Mouse (Mus musculus): ENCODE measurements around the gene Mtfr1l. TPM values are rescaled to one million over a fixed set of nuclear protein-coding genes. Genes with fewer than 3 reads are reported as not detected.

Mtfr1l gene
- polyA plus RNA-seq, 1 experiment from 2014 or later: 151 TPM

GRCm38 (mm10) chr4:134535787-134536151 is 582 bp upstream of the Mtfr1l start:
- peak overlapping the region; percentile 99 for H3K4me3 ChIP-seq
- no peaks in the 10 kb centered on the region for H3K9me3 ChIP-seq (replicated peaks)
- H3K4me1 ChIP-seq (replicated peaks): peaks cover 33% of the 10 kb centered on the region
- H3K27me3 ChIP-seq (replicated peaks): no peaks in the 10 kb centered on the region
- H3K36me3 ChIP-seq: peaks cover 40% of the 10 kb centered on the region
- 23% methylated on average over 8 of the region's 8 CpGs for WGBS
- peak overlapping the region; percentile 97; the same call in 1 of the 2 replicates for H3K27ac ChIP-seq (ENCODE audit: poor library complexity, severe bottlenecking)
- ATAC-seq (ENCODE audit: insufficient number of reproducible peaks, low FRiP score): no peak
- peak overlapping the region; percentile 95 for H3K4me2 ChIP-seq
- H3K9ac ChIP-seq: peak overlapping the region; percentile 58

GRCm38 (mm10) chr4:134534124-134534886 is 882 bp downstream of the Mtfr1l start:
- under 1% methylated on average over 57 of the region's 57 CpGs for WGBS
- ATAC-seq (ENCODE audit: insufficient number of reproducible peaks, low FRiP score): peak; percentile 36; the same call in 1 of the 2 replicates
- Histone ChIP-seq H3K27me3 (replicated peaks) (no peaks in the 10 kb centered on the region), H3K4me3 (peak overlapping the region; percentile 99), H3K4me2 (peak overlapping the region; percentile 95), H3K9me3 (replicated peaks) (no peaks in the 10 kb centered on the region), H3K9ac (peak overlapping the region; percentile 96), H3K4me1 (replicated peaks) (peaks cover 33% of the 10 kb centered on the region), H3K36me3 (peaks cover 40% of the 10 kb centered on the region), H3K27ac (ENCODE audit: poor library complexity, severe bottlenecking) (peak overlapping the region; percentile 97)

- 0 out of 2 replicates have a peak overlapping the region, but pooled peaks have one; percentile 97 for H3K27ac ChIP-seq (ENCODE audit: poor library complexity, severe bottlenecking)
- ATAC-seq (ENCODE audit: insufficient number of reproducible peaks, low FRiP score): no peak
- peak overlapping the region; percentile 99 for H3K4me3 ChIP-seq
- peaks cover 40% of the 10 kb centered on the region for H3K36me3 ChIP-seq
- no peaks in the 10 kb centered on the region for H3K9me3 ChIP-seq (replicated peaks)
- 83% methylated on average over 4 of the region's 4 CpGs for WGBS
- H3K27me3 ChIP-seq (replicated peaks): no peaks in the 10 kb centered on the region
- H3K4me1 ChIP-seq (replicated peaks): peaks cover 33% of the 10 kb centered on the region
- peak overlapping the region; percentile 95 for H3K4me2 ChIP-seq
- H3K9ac ChIP-seq: peak overlapping the region; percentile 96
Measured at GRCm38 (mm10) chr4:134533421-134533820, 1.8 kb downstream of the Mtfr1l start.

- no peak overlapping the region for H3K4me2 ChIP-seq
- H3K36me3 ChIP-seq: peaks cover 40% of the 10 kb centered on the region
- no peak overlapping the region for H3K27ac ChIP-seq (ENCODE audit: poor library complexity, severe bottlenecking)
- no peak overlapping the region for H3K4me3 ChIP-seq
- H3K9me3 ChIP-seq (replicated peaks): no peaks in the 10 kb centered on the region
- WGBS: 65% methylated on average over 4 of the region's 4 CpGs
- H3K27me3 ChIP-seq (replicated peaks): no peaks in the 10 kb centered on the region
- H3K4me1 ChIP-seq (replicated peaks): peaks cover 33% of the 10 kb centered on the region
- ATAC-seq (ENCODE audit: insufficient number of reproducible peaks, low FRiP score): no peak
- no peak overlapping the region for H3K9ac ChIP-seq
Measured at GRCm38 (mm10) chr4:134532928-134533327, 2.3 kb downstream of the Mtfr1l start.

GRCm38 (mm10) chr4:134526220-134526619 is 9.0 kb downstream of the Mtfr1l start:
- Histone ChIP-seq H3K4me1 (replicated peaks) (peaks cover under 1% of the 10 kb centered on the region; the same call in 1 of the 2 replicates), H3K36me3 (peaks cover 92% of the 10 kb centered on the region), H3K9me3 (replicated peaks) (no peaks in the 10 kb centered on the region), H3K4me3 (no peak overlapping the region), H3K27me3 (replicated peaks) (no peaks in the 10 kb centered on the region), H3K27ac (ENCODE audit: poor library complexity, severe bottlenecking) (no peak overlapping the region), H3K9ac (no peak overlapping the region), H3K4me2 (no peak overlapping the region)
- no peak for ATAC-seq (ENCODE audit: insufficient number of reproducible peaks, low FRiP score)
- 79% methylated on average over 5 of the region's 5 CpGs for WGBS

GRCm38 (mm10) chr4:134525806-134526205 is 9.4 kb downstream of the Mtfr1l start:
- H3K4me3 ChIP-seq: no peak overlapping the region
- no peaks in the 10 kb centered on the region for H3K4me1 ChIP-seq (replicated peaks)
- no peak for ATAC-seq (ENCODE audit: insufficient number of reproducible peaks, low FRiP score)
- no peak overlapping the region for H3K27ac ChIP-seq (ENCODE audit: poor library complexity, severe bottlenecking)
- H3K9ac ChIP-seq: no peak overlapping the region
- H3K9me3 ChIP-seq (replicated peaks): no peaks in the 10 kb centered on the region
- H3K36me3 ChIP-seq: peaks cover 90% of the 10 kb centered on the region
- H3K4me2 ChIP-seq: no peak overlapping the region
- 86% methylated on average over 5 of the region's 5 CpGs for WGBS
- no peaks in the 10 kb centered on the region for H3K27me3 ChIP-seq (replicated peaks)

GRCm38 (mm10) chr4:134523447-134523846 is 11.7 kb downstream of the Mtfr1l start:
- H3K9ac ChIP-seq: no peak overlapping the region
- 84% methylated on average over 4 of the region's 4 CpGs for WGBS
- H3K27me3 ChIP-seq (replicated peaks): no peaks in the 10 kb centered on the region
- peaks cover 72% of the 10 kb centered on the region for H3K36me3 ChIP-seq
- H3K4me3 ChIP-seq: no peak overlapping the region
- H3K9me3 ChIP-seq (replicated peaks): no peaks in the 10 kb centered on the region
- H3K4me2 ChIP-seq: no peak overlapping the region
- peaks cover 3% of the 10 kb centered on the region for H3K4me1 ChIP-seq (replicated peaks)
- ATAC-seq (ENCODE audit: insufficient number of reproducible peaks, low FRiP score): no peak
- no peak overlapping the region for H3K27ac ChIP-seq (ENCODE audit: poor library complexity, severe bottlenecking)

- ATAC-seq (ENCODE audit: insufficient number of reproducible peaks, low FRiP score): no peak
- H3K4me3 ChIP-seq: no peak overlapping the region
- no peak overlapping the region for H3K4me2 ChIP-seq
- no peaks in the 10 kb centered on the region for H3K27me3 ChIP-seq (replicated peaks)
- H3K4me1 ChIP-seq (replicated peaks): peaks cover 40% of the 10 kb centered on the region
- no peak overlapping the region for H3K27ac ChIP-seq (ENCODE audit: poor library complexity, severe bottlenecking)
- H3K36me3 ChIP-seq: peaks cover 32% of the 10 kb centered on the region
- no peak overlapping the region for H3K9ac ChIP-seq
- no peaks in the 10 kb centered on the region for H3K9me3 ChIP-seq (replicated peaks)
Measured at GRCm38 (mm10) chr4:134519281-134519680, 15.9 kb downstream of the Mtfr1l start.

- Histone ChIP-seq H3K27ac (ENCODE audit: poor library complexity, severe bottlenecking) (no peak overlapping the region), H3K27me3 (replicated peaks) (no peaks in the 10 kb centered on the region), H3K4me2 (no peak overlapping the region), H3K4me1 (replicated peaks) (peaks cover 47% of the 10 kb centered on the region), H3K9me3 (replicated peaks) (no peaks in the 10 kb centered on the region), H3K36me3 (peaks cover 25% of the 10 kb centered on the region), H3K9ac (no peak overlapping the region), H3K4me3 (no peak overlapping the region)
- 91% methylated on average over 4 of the region's 4 CpGs for WGBS
- ATAC-seq (ENCODE audit: insufficient number of reproducible peaks, low FRiP score): no peak
Measured at GRCm38 (mm10) chr4:134518541-134518940, 16.6 kb downstream of the Mtfr1l start.

GRCm38 (mm10) chr4:134517719-134518118 is 17.5 kb downstream of the Mtfr1l start:
- no peak for ATAC-seq (ENCODE audit: insufficient number of reproducible peaks, low FRiP score)
- Histone ChIP-seq H3K36me3 (peaks cover 17% of the 10 kb centered on the region), H3K4me2 (peak overlapping the region; percentile 50), H3K9me3 (replicated peaks) (no peaks in the 10 kb centered on the region), H3K27ac (ENCODE audit: poor library complexity, severe bottlenecking) (peak overlapping the region; percentile 99), H3K4me1 (replicated peaks) (peaks cover 52% of the 10 kb centered on the region), H3K4me3 (no peak overlapping the region), H3K9ac (peak overlapping the region; percentile 33), H3K27me3 (replicated peaks) (no peaks in the 10 kb centered on the region)
- WGBS: 61% methylated on average over 10 of the region's 10 CpGs

- ATAC-seq (ENCODE audit: insufficient number of reproducible peaks, low FRiP score): peak; percentile 64; the same call in 1 of the 2 replicates
- H3K4me1 ChIP-seq (replicated peaks): peaks cover 55% of the 10 kb centered on the region
- peak overlapping the region; percentile 33; the same call in 1 of the 2 replicates for H3K9ac ChIP-seq
- peaks cover 13% of the 10 kb centered on the region for H3K36me3 ChIP-seq
- H3K27me3 ChIP-seq (replicated peaks): no peaks in the 10 kb centered on the region
- peak overlapping the region; percentile 99 for H3K27ac ChIP-seq (ENCODE audit: poor library complexity, severe bottlenecking)
- peak overlapping the region; percentile 50 for H3K4me2 ChIP-seq
- WGBS: 22% methylated on average over 8 of the region's 8 CpGs
- no peaks in the 10 kb centered on the region for H3K9me3 ChIP-seq (replicated peaks)
- no peak overlapping the region for H3K4me3 ChIP-seq
Measured at GRCm38 (mm10) chr4:134516981-134517380, 18.2 kb downstream of the Mtfr1l start.
